Mouse (Mus musculus) MEL (cell line): ENCODE data around the gene Snap29. TPM values are rescaled to one million over a fixed set of nuclear protein-coding genes. Genes with fewer than 3 reads are reported as not detected.

Experiments
- DNase-seq: peaks from one replicate; pipeline ENCODE4 v3.0.0; 2011; ENCODE audit warnings: low read depth, low spot score
- H3K27ac ChIP-seq: 2 replicates; pipeline ENCODE4 v1.5.1; 2012; ENCODE audit warnings: low read depth, mild to moderate bottlenecking, control low read depth, low read length, moderate library complexity; ENCODE audit not compliant: control insufficient read depth
- H3K27me3 ChIP-seq, 2 experiments: fragments of 150-350 bp in 1 of 2; sonication (generic) in 1 of 2; 2 replicates each; pipeline ENCODE4 v1.6.1; 2012; ENCODE audit warnings: low read length in 2 of 2, mild to moderate bottlenecking in 2 of 2, improper control_type of control experiment in 1 of 2, moderate library complexity in 1 of 2; ENCODE audit not compliant: insufficient read depth in 2 of 2, control insufficient read depth in 1 of 2
- H3K36me3 ChIP-seq, 2 experiments: 2 replicates each; pipeline ENCODE4 v1.6.1; 2012 to 2014; ENCODE audit warnings: low read length in 2 of 2, improper control_type of control experiment in 1 of 2, inconsistent platforms in 1 of 2, mild to moderate bottlenecking in 1 of 2; ENCODE audit not compliant: insufficient read depth in 2 of 2, control insufficient read depth in 1 of 2
- H3K4me1 ChIP-seq, 2 experiments: fragments of 150-350 bp in 1 of 2; sonication (generic) in 1 of 2; 2 replicates each; pipeline ENCODE4 v1.6.1; 2012; ENCODE audit warnings: low read length in 2 of 2, improper control_type of control experiment in 1 of 2, mild to moderate bottlenecking in 1 of 2; ENCODE audit not compliant: insufficient read depth in 2 of 2, control insufficient read depth in 1 of 2
- H3K4me3 ChIP-seq, 2 experiments: fragments of 150-350 bp in 1 of 2; sonication (generic) in 1 of 2; 2 replicates each; pipeline ENCODE4 v1.5.1; 2012; ENCODE audit warnings: low read depth in 2 of 2, low read length in 2 of 2, mild to moderate bottlenecking in 2 of 2, moderate library complexity in 2 of 2, control low read depth in 1 of 2, improper control_type of control experiment in 1 of 2; ENCODE audit not compliant: control insufficient read depth in 1 of 2, insufficient read depth in 1 of 2
- H3K79me2 ChIP-seq: 2 replicates; pipeline ENCODE4 v1.6.1; 2012; ENCODE audit warnings: mild to moderate bottlenecking, low read length, moderate library complexity; ENCODE audit not compliant: control insufficient read depth, poor library complexity, insufficient read depth
- H3K9ac ChIP-seq: 2 replicates; pipeline ENCODE4 v1.6.1; 2012; ENCODE audit warnings: low read depth, mild to moderate bottlenecking, control low read depth, low read length, moderate library complexity; ENCODE audit not compliant: control insufficient read depth, poor library complexity, severe bottlenecking
- H3K9me3 ChIP-seq: fragments of 150-350 bp; sonication (generic); replicated peaks from 2 replicates; pipeline ENCODE4 v1.6.1; 2012; ENCODE audit warnings: mild to moderate bottlenecking, low read length, improper control_type of control experiment, moderate library complexity; ENCODE audit not compliant: insufficient read depth
- BHLHE40 ChIP-seq: IDR thresholded peaks from 2 replicates; pipeline ENCODE4 v1.6.1; 2012; ENCODE audit warnings: low read depth, mild to moderate bottlenecking, inconsistent platforms, low read length, improper control_type of control experiment, borderline replicate concordance
- CHD1 ChIP-seq: IDR thresholded peaks from 2 replicates; pipeline ENCODE4 v1.6.1; 2012; ENCODE audit warnings: low read depth, mild to moderate bottlenecking, inconsistent platforms, low read length, improper control_type of control experiment
- CHD2 ChIP-seq: IDR thresholded peaks from 2 replicates; pipeline ENCODE4 v1.6.1; 2011; ENCODE audit warnings: low read length, improper control_type of control experiment
- CTCF ChIP-seq, 3 experiments: IDR thresholded peaks in 2 of 3; conservative IDR thresholded peaks in 1 of 3; 2 replicates each; pipeline ENCODE4 v1.5.1; 2011 to 2012; ENCODE audit warnings: low read length in 3 of 3, low read depth in 2 of 3, mild to moderate bottlenecking in 2 of 3, improper control_type of control experiment in 1 of 3, inconsistent platforms in 1 of 3, mixed read lengths in 1 of 3, moderate library complexity in 1 of 3; ENCODE audit not compliant: control insufficient read depth in 1 of 3, insufficient read depth in 1 of 3, poor library complexity in 1 of 3, severe bottlenecking in 1 of 3
- E2F4 ChIP-seq: IDR thresholded peaks from 2 replicates; pipeline ENCODE4 v1.6.1; 2011; ENCODE audit warnings: low read depth, low read length, improper control_type of control experiment, borderline replicate concordance
- ELF1 ChIP-seq: IDR thresholded peaks from 2 replicates; pipeline ENCODE4 v1.6.1; 2014; ENCODE audit warnings: low read depth, mild to moderate bottlenecking, inconsistent platforms, low read length, improper control_type of control experiment, moderate library complexity
- ETS1 ChIP-seq: IDR thresholded peaks from 2 replicates; pipeline ENCODE4 v1.6.1; 2012; ENCODE audit warnings: low read depth, mild to moderate bottlenecking, inconsistent platforms, low read length, improper control_type of control experiment, moderate library complexity
- GABPA ChIP-seq: IDR thresholded peaks from 2 replicates; pipeline ENCODE4 v1.6.1; 2012; ENCODE audit warnings: low read depth, mild to moderate bottlenecking, inconsistent platforms, low read length, improper control_type of control experiment, moderate library complexity
- GATA1 ChIP-seq: IDR thresholded peaks from 2 replicates; pipeline ENCODE4 v1.6.1; 2011; ENCODE audit warnings: low read depth, low read length, improper control_type of control experiment
- HCFC1 ChIP-seq: IDR thresholded peaks from 2 replicates; pipeline ENCODE4 v1.6.1; 2012; ENCODE audit warnings: low read depth, mild to moderate bottlenecking, inconsistent platforms, low read length, improper control_type of control experiment, moderate library complexity
- JUND ChIP-seq: IDR thresholded peaks from 2 replicates; pipeline ENCODE4 v1.6.1; 2011; ENCODE audit warnings: low read depth, mild to moderate bottlenecking, improper control_type of control experiment, low read length
- KAT2A ChIP-seq: conservative IDR thresholded peaks from 2 replicates; pipeline ENCODE4 v1.6.1; 2012; ENCODE audit warnings: low read depth, low read length, improper control_type of control experiment, inconsistent platforms
- MAFK ChIP-seq: IDR thresholded peaks from 2 replicates; pipeline ENCODE4 v1.6.1; 2011; ENCODE audit warnings: low read depth, mild to moderate bottlenecking, low read length, improper control_type of control experiment, borderline replicate concordance
- MAX ChIP-seq: IDR thresholded peaks from 2 replicates; pipeline ENCODE4 v1.6.1; 2011; ENCODE audit warnings: low read length, improper control_type of control experiment
- MAZ ChIP-seq: IDR thresholded peaks from 2 replicates; pipeline ENCODE4 v1.6.1; 2012; ENCODE audit warnings: low read depth, mild to moderate bottlenecking, inconsistent platforms, low read length, improper control_type of control experiment
- MEF2A ChIP-seq: IDR thresholded peaks from 2 replicates; pipeline ENCODE4 v1.6.1; 2014; ENCODE audit warnings: low read depth, mild to moderate bottlenecking, inconsistent platforms, low read length, improper control_type of control experiment; ENCODE audit not compliant: poor library complexity, insufficient replicate concordance, severe bottlenecking; ENCODE audit errors: extremely low read depth
- MXI1 ChIP-seq: IDR thresholded peaks from 2 replicates; pipeline ENCODE4 v1.6.1; 2011; ENCODE audit warnings: mild to moderate bottlenecking, low read depth, low read length, improper control_type of control experiment
- MYB ChIP-seq: IDR thresholded peaks from 2 replicates; pipeline ENCODE4 v1.6.1; 2011; ENCODE audit warnings: mild to moderate bottlenecking, low read depth, low read length, improper control_type of control experiment
- NELFE ChIP-seq: IDR thresholded peaks from 2 replicates; pipeline ENCODE4 v1.6.1; 2011; ENCODE audit warnings: low read depth, low read length, improper control_type of control experiment
- NRF1 ChIP-seq: IDR thresholded peaks from 2 replicates; pipeline ENCODE4 v1.6.1; 2014; ENCODE audit warnings: low read depth, mild to moderate bottlenecking, inconsistent platforms, low read length, improper control_type of control experiment, moderate library complexity; ENCODE audit not compliant: poor library complexity, insufficient read depth, severe bottlenecking
- POLR2A ChIP-seq, 2 experiments: IDR thresholded peaks; 2 replicates each; pipeline ENCODE4 v1.6.1; 2011 to 2012; ENCODE audit warnings: low read length in 2 of 2, mild to moderate bottlenecking in 2 of 2, control low read depth in 1 of 2, improper control_type of control experiment in 1 of 2, low read depth in 1 of 2, moderate library complexity in 1 of 2; ENCODE audit not compliant: control insufficient read depth in 1 of 2, insufficient read depth in 1 of 2, poor library complexity in 1 of 2
- POLR2AphosphoS2 ChIP-seq: IDR thresholded peaks from 2 replicates; pipeline ENCODE4 v1.6.1; 2011; ENCODE audit warnings: low read length, improper control_type of control experiment
- POLR2AphosphoS5 ChIP-seq: IDR thresholded peaks from 2 replicates; pipeline ENCODE4 v1.6.1; 2012; ENCODE audit warnings: low read depth, borderline replicate concordance, mild to moderate bottlenecking, inconsistent platforms, low read length, moderate library complexity, mixed read lengths
- RCOR1 ChIP-seq: IDR thresholded peaks from 2 replicates; pipeline ENCODE4 v1.6.1; 2012; ENCODE audit warnings: low read depth, mild to moderate bottlenecking, inconsistent platforms, low read length, improper control_type of control experiment
- SIN3A ChIP-seq: IDR thresholded peaks from 2 replicates; pipeline ENCODE4 v1.6.1; 2012; ENCODE audit warnings: low read length, improper control_type of control experiment, inconsistent platforms
- SMC3 ChIP-seq: IDR thresholded peaks from 2 replicates; pipeline ENCODE4 v1.6.1; 2011; ENCODE audit warnings: low read depth, low read length, improper control_type of control experiment
- TAL1 ChIP-seq: IDR thresholded peaks from 2 replicates; pipeline ENCODE4 v1.6.1; 2012; ENCODE audit warnings: mild to moderate bottlenecking, inconsistent platforms, low read length, moderate library complexity, mixed read lengths
- TBP ChIP-seq: IDR thresholded peaks from 2 replicates; pipeline ENCODE4 v1.8.0; 2011; ENCODE audit warnings: low read depth, low read length, improper control_type of control experiment
- TCF12 ChIP-seq: IDR thresholded peaks from 2 replicates; pipeline ENCODE4 v1.6.1; 2014; ENCODE audit warnings: low read depth, mild to moderate bottlenecking, inconsistent platforms, low read length, improper control_type of control experiment, moderate library complexity
- UBTF ChIP-seq: IDR thresholded peaks from 2 replicates; pipeline ENCODE4 v1.6.1; 2012; ENCODE audit warnings: low read depth, mild to moderate bottlenecking, inconsistent platforms, low read length, improper control_type of control experiment, moderate library complexity, borderline replicate concordance; ENCODE audit not compliant: insufficient read depth
- USF1 ChIP-seq: IDR thresholded peaks from 2 replicates; pipeline ENCODE4 v1.6.1; 2014; ENCODE audit warnings: low read depth, mild to moderate bottlenecking, inconsistent platforms, low read length, improper control_type of control experiment, moderate library complexity
- USF2 ChIP-seq, 2 experiments: IDR thresholded peaks; 2 replicates each; pipeline ENCODE4 v1.6.1; 2011 to 2012; ENCODE audit warnings: improper control_type of control experiment in 2 of 2, low read length in 2 of 2, borderline replicate concordance in 1 of 2, inconsistent platforms in 1 of 2, low read depth in 1 of 2, mild to moderate bottlenecking in 1 of 2; ENCODE audit not compliant: insufficient read depth in 1 of 2
- ZC3H11A ChIP-seq: IDR thresholded peaks from 2 replicates; pipeline ENCODE4 v1.6.1; 2012; ENCODE audit warnings: low read depth, mild to moderate bottlenecking, inconsistent platforms, low read length, improper control_type of control experiment
- ZMIZ1 ChIP-seq: IDR thresholded peaks from 2 replicates; pipeline ENCODE4 v1.6.1; 2012; ENCODE audit warnings: low read depth, mild to moderate bottlenecking, inconsistent platforms, low read length, improper control_type of control experiment, moderate library complexity
- ZNF384 ChIP-seq: IDR thresholded peaks from 2 replicates; pipeline ENCODE4 v1.6.1; 2012; ENCODE audit warnings: low read depth, mild to moderate bottlenecking, inconsistent platforms, low read length, improper control_type of control experiment
- polyA plus RNA-seq, 2 experiments: library from polyadenylated mRNA; stranded (reverse) in 1 of 2; unstranded in 1 of 2; fragments of >175 nt in 1 of 2; fragments of >200 nt in 1 of 2; gene quantifications; 2 replicates each; pipeline versions ENCODE4 v1.2.1 to v1.2.4; 2012; ENCODE audit warnings: low replicate concordance in 2 of 2, low read depth in 1 of 2; ENCODE audit not compliant: insufficient read length in 2 of 2, insufficient read depth in 1 of 2, missing spikeins in 1 of 2
- total RNA-seq: library from RNA; depleted of rRNA; stranded (reverse); fragments of 300-350 nt; gene quantifications from 2 replicates; pipeline ENCODE4 v1.2.3, GENCODE M21; 2012

Gene Snap29
- total and polyA plus RNA-seq, 3 experiments, result 11.6 to 11.8 TPM; not detected in 1

DNA sequence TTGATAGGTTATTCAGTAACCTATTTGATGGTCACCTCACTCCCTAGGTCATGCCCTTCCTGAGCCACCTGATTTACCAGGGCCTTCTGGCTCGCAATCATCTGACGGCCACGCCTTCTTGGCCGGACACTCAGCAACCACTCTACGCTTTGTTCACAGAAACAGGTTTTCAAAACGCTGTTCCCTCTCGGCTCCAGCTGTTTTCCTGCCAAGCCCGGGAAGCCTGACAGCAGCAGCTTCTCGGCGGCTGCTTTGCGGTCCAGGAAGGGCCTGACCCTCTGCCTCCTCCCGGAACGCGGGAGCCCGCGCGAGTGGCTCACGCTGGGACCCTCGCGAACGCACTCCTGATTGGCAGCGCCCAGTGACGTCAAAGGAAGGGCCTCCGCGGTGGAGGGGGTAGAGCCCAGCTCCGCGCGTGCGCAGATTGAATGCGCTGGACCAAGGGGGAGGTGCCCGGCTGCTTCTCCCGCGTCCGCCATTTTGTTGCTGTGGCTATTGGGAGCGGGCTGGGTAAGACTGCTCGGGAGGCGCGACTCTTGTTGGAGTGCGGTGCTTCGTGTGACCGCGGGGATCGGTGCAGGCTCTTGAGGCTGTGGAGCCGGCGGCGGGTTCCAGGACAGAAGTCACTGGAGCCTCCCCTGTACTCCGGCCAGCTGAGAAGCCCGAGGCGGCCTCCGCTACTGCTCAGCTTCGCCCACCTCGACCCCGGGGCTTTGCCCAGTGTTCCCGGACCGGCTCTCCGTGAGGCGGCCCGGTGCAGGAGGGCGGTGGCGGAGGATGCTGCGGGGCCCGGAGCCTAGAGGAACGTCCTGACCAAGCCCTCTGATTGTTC, 46.0 kb downstream of the Snap29 start, which contains the start of gene Crkl:
Gene Crkl, plus strand, starts transcription at position 447 of the 832 bp plus-strand sequence.
- Histone ChIP-seq H3K27me3 (no peaks in the 10 kb centered on the region), H3K9me3 (no peaks in the 10 kb centered on the region), H3K4me3 (peak within 1 kb of the TSS; percentile 75 to 94), H3K4me1 (peaks cover 0 to 7% of the 10 kb centered on the region in 2 experiments; a peak in 2 of 4 replicates), H3K36me3 (peaks cover 6 to 20% of the 10 kb centered on the region in 2 experiments), H3K27ac (peak within 1 kb of the TSS; percentile 58), H3K9ac (peak within 1 kb of the TSS; percentile 87), H3K79me2 (peaks cover 39% of the 10 kb centered on the region)
- DNase-seq, result peak; percentile 98
- TF ChIP-seq SIN3A (peak; percentile 87), USF2 (IDR thresholded peaks at IDR 0.05; ENCODE audit: borderline replicate concordance in 1 of 2, insufficient read depth in 1 of 2, low read depth in 1 of 2, low read length in 2 of 2) (no peak), POLR2AphosphoS2 (peak; percentile 88), ELF1 (peak; percentile 57; the same call in 1 of the 2 replicates), ZC3H11A (no peak), MXI1 (peak; percentile 77), MYB (no peak), MAZ (peak; percentile 92; the same call in 1 of the 2 replicates), TAL1 (no peak), CHD2 (no peak), POLR2A (IDR thresholded peaks at IDR 0.05; ENCODE audit: control insufficient read depth in 1 of 2, insufficient read depth in 1 of 2, low read depth in 1 of 2, low read length in 2 of 2, poor library complexity in 1 of 2) (peak; percentile 87 to 96), USF1 (no peak; the same call in 1 of the 2 replicates), MAFK (no peak), UBTF (no peak), GABPA (no peak), ZNF384 (no peak), HCFC1 (peak; percentile 80), CHD1 (no peak), TBP (peak; percentile 39; the same call in 1 of the 2 replicates), KAT2A (no peak), GATA1 (no peak), ZMIZ1 (peak; percentile 80), TCF12 (peak; percentile 67; the same call in 1 of the 2 replicates), ETS1 (peak; percentile 12; the same call in 1 of the 2 replicates), CTCF (IDR thresholded peaks at IDR 0.05 in 2 of 3, conservative IDR thresholded peaks at IDR 0.05 in 1 of 3; ENCODE audit: control insufficient read depth in 1 of 3, insufficient read depth in 1 of 3, low read depth in 2 of 3, low read length in 3 of 3, poor library complexity in 1 of 3, severe bottlenecking in 1 of 3) (0 out of 6 replicates have a peak, but pooled peaks of 1 of the 3 experiments have one; percentile 10), RCOR1 (no peak), NRF1 (peak; percentile 87), BHLHE40 (no peak), MEF2A (no peak), E2F4 (no peak), JUND (no peak), MAX (peak; percentile 43), SMC3 (no peak), NELFE (peak; percentile 96), POLR2AphosphoS5 (no peak)
